Mouse (Mus musculus) spleen, adult 18-20 months (tissue): ENCODE data around the gene Stag2.

Experiments
- DNase-seq, 2 experiments: peaks; one replicate each; pipeline ENCODE4 v3.0.0; 2022; ENCODE audit warnings: mixed read lengths in 2 of 2

The Stag2 gene

GRCm38 (mm10) chrX:42148788-42149556 lies at the start of gene Stag2:
Gene Stag2, plus strand, starts transcription at chrX:42149317.
- DNase-seq = peak; percentile 77 to 86

DNA sequence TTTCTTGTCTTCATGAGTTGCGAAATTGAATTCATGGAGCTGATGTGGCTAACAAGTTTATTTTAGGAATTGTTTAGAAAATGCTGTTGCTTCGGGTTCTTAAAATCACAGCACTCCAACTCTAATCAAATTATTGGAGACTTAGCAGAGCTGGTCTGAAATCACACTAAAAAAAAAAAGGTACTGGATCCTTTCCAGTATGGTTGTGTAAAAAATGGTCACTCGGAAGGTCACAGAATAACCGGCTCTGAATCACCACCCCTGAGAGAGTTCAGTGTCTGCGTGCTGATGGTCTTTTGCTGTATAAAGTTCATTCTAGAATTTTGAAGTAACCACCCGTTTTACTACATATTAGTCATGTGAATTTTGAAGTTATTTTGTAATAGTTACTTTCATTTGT lies 42.0 kb upstream of the Stag2 start:
- no peak for DNase-seq

DNA sequence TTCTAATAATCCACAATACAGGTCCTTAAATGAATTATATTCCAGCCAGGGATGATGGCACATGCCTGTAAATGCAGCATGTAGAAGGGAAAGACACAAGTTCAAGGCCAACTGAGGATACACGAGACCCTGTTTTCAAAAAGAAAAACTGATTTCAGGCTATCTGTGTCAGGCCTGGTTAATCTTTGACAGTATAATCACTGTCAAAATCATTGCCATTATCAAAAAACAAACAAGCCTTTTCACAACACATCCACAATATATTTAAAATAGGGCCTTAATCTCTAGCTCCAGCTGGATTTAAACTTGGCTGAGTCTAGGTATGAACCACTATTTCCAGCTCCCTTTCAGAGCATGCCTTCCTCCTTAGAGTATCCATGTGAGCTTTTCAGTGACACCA lies 38.5 kb upstream of the Stag2 start:
- no peak for DNase-seq

DNA sequence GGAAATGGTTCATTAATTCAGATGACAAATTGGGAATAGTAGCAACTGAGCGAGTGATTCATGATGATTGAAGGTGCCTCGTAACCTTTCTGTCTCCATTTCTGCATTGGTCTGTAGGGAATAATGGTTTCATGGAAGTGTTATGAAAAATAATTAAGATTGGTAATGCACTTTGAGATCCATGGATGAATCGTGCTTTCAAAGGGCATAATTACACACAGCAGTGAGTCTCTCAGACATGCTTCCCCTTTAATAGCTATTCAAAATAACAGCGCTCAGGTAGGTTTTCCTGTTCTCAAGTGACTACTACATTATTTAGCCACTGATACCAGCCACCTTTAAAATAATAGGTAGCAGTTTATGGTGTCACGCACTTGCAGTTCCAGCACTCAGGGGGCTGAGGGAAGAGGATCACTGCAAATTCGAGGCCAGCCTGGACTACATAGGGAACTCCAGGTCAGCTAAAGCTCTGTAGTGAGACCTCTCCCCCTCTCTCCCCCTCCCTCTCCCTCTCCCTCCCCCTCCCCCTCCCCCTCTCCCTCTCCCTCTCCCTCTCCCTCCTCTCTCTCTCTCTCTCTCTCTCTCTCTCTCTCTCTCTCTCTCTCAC lies 29.6 kb upstream of the Stag2 start:
- DNase-seq = no peak

DNA sequence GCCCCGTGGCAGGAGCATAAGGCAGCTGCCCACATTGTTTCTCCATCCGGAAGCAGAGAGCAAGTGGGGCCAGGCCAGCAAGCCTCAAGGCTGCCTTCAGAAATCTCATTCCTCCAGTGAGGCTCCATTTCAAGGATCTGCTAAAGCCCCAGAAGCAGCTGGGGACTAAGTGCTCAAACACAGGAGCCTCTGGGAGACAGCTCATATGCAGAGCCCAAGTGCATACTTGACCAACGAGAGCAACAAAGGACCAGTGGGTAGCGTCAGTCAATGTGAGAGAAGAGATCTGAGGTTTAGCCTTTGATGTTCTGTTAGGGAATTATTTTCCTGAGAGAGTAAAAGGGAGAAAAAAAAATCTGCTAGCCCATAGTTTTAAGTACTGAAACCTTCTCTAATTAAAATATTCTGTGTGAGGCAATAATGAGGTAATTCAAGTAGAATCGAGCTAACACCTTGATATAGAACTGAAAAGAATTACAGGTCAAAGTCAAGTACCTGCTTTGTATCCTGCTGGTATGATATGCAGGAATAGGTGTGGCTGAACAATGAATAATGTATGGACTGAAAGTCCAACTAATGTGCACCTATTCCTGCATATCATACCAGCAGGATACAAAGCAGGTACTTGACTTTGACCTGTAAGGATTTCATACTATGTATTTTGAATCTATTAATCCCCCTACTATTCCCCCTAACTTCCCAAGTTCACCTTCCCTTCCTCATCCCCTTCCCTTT lies 24.0 kb upstream of the Stag2 start:
- DNase-seq = no peak

GRCm38 (mm10) chrX:42139882-42140281 lies 9.2 kb upstream of the Stag2 start:
- no peak for DNase-seq

GRCm38 (mm10) chrX:42142620-42143019 lies 6.5 kb upstream of the Stag2 start:
- DNase-seq = no peak

DNA sequence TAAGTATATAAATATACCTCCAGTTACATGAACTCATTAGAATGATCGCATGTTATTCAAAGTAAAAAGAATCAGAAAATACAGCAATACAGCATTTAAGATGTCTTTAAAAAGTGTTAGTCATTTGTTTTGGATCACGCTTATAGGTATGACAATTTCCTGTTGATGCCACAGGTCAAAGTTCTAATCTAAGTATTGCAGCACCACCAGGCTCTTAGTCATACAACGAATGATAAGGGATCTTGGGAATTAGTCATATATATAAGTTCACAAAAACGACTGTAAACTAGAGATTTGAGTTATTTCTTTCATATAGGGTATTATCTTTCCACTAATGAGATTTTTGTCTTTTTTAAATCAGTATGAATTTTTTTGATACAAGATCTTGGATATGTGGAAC lies 5.1 kb upstream of the Stag2 start:
- no peak for DNase-seq

GRCm38 (mm10) chrX:42148016-42148451 lies 1.1 kb upstream of the Stag2 start:
- DNase-seq = peak in 1 of 2 experiments; percentile 15

GRCm38 (mm10) chrX:42149557-42150345 lies 634 bp downstream of the Stag2 start:
- peak; percentile 21 to 62 for DNase-seq

GRCm38 (mm10) chrX:42150346-42151023 lies 1.4 kb downstream of the Stag2 start:
- DNase-seq = peak; percentile 63 to 69

DNA sequence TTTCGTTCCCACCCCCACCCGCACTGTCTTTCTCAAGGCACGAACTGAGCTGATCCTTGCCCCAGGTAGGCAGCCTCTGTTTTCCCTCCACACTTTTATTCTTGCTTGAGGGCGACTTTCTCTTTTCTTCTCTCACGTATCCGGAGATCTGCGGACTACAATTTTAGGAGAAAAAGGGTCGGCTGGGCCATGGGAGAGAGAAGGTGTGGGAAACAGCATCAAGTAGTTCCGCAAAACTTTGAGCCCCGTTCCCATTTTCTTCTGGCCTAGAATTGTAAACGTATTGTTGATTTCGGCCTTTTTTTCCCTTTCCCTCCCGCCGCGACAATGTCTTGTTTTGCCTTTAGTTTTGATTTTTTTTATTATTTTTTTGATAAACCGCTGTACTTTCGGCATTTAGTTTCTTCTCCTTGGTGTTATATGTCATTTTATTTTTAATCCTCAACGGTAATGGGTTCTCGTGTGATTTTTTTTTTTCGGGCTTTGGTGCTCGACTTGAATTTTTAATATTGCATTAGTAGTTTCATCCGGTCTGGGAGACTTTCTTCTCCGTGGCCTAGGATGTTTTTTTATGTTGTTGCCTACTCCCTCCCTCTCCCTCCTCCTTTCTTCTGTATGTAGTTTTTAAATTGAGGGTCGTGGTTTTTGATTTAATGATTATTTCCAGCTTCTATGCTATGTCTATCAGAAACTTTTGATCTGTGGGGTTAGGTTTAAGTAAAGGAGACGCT lies 2.1 kb downstream of the Stag2 start:
- DNase-seq = peak in 1 of 2 experiments; percentile 19

- peak; percentile 46 to 49 for DNase-seq
Observed at GRCm38 (mm10) chrX:42151903-42152369, 2.8 kb downstream of the Stag2 start.

DNA sequence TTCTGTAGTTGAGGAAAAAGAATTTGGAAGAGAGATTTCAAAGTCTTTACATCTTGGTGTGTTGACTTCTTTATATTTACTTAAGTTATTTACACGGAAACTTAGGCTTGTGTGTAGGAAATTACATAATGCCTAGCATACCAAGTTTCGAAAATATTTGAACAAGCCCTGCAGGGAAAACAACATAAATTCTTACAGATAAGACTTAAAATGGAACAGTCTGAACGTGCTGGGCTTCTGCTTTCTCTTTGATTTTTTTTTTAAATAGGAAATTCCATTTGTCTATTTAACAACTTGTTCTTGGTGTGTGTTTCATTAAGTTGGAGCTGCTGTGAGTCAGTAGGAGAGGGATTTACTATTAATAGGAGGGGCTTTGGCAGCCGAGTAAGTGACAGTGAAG lies 3.9 kb downstream of the Stag2 start:
- no peak for DNase-seq

DNA sequence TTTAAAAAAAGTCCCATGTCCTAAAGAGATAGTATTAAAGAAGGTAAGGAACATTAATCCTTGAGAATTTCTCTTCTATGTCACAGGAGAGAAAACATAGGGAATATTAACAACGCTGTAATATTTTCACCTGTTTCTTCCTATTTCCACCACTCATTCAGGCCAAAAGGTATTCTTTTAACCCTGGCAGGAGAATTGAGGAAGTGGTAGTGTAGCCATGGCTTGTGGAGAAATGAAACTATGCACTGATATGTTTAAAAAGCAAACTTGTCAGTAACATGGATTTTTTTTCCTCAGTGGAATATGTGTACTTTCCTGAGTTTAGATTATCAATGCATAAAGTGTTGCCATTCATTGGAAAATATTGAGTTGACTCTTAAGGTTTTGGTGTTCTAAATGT lies 16.3 kb downstream of the Stag2 start:
- no peak for DNase-seq

- no peak for DNase-seq
Observed at GRCm38 (mm10) chrX:42170811-42171210, 21.7 kb downstream of the Stag2 start.

- no peak for DNase-seq
Observed at GRCm38 (mm10) chrX:42187590-42187989, 38.5 kb downstream of the Stag2 start.

DNA sequence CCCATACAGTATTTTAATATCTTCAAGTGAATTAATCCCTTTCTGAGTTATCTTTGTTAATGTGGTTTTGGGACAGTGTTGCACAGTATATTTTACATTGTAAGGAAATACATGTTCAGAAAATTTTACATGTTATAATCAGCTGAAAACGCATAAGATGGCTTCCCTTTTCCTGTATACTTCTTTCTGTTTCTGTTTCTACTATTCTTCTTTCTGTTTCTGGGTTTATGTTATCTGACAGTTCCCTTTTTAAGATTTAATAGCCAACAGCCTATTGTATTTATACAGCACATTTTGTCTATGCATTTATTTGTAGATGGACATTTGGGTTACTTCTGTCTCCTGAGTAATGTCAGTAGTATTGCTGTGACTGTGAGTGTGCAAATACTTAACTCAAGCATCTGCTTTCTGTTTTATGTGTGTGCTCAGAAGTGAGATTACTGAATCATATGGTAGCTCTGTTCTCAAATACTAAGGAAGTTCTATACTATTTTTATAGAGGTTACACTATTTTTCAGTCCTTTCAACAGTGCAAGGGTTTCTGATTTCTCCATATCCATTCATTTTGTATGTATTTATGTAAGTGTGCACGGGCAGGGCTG lies 39.8 kb downstream of the Stag2 start:
- no peak for DNase-seq

DNA sequence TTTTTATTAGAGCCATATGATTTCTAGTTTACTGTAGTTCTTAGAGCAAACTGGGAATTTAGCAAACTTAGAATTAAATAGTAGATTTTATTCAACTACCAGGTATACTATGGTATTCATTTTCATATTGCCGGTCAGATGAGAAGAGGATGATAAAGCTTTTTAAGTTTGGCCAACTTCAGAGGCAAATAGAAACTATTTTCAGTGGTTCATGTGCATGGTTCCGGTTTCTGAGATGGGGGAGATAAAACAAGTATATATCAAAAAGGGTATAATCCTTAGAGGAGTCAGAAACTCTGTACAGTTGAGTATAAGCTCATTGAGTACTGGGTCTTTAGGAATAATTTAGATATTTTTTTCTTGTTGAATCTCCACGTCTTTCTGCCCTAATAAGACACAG lies 45.5 kb downstream of the Stag2 start:
- DNase-seq = no peak

DNA sequence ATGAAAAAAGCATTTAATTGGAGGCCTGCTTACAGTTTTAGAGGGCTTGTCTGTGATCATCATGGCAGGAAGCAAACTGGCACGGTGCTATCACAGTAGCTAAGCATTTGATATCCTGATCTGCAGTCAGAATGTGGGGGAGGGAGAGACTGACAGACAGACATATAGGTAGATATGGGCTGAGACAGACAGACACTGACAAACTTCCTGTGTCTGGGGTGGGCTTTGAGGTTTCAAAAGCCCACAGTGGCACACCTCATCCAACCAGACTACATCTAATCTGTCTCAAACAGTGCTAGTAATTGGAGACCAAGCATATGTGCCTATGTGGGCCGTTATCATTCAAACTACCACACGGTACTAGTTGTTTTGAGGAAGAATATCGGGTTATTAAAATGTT lies 53.4 kb downstream of the Stag2 start:
- no peak for DNase-seq

DNA sequence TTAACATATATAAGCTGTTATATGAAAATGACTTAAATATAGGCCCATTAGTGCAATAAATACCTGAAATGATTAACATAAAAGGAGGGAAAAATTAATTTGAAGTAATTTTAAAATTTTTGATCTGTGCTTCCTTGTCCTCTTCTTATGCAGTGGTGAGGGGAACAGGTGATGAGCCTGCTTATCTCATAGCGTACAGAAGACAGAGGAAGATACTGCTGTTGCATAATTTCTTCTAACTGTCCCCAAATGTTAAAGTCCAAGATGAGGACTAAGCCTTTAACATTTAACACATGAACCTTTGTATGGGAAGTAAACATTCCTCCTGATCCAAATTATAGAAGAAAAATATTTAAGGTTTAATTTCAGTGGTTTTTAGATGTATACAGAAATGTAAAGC lies 66.6 kb downstream of the Stag2 start:
- no peak for DNase-seq
